Mouse (Mus musculus): ENCODE measurements around the gene Ly6g6f. TPM values are rescaled to one million over a fixed set of nuclear protein-coding genes. Genes with fewer than 3 reads are reported as not detected.

Gene Ly6g6f
- polyA plus RNA-seq (2015; fragmentation: Nextera tagmentation; extraction: Ambion mirVana): 0.16 and 0.29 TPM in 2 replicates

DNA sequence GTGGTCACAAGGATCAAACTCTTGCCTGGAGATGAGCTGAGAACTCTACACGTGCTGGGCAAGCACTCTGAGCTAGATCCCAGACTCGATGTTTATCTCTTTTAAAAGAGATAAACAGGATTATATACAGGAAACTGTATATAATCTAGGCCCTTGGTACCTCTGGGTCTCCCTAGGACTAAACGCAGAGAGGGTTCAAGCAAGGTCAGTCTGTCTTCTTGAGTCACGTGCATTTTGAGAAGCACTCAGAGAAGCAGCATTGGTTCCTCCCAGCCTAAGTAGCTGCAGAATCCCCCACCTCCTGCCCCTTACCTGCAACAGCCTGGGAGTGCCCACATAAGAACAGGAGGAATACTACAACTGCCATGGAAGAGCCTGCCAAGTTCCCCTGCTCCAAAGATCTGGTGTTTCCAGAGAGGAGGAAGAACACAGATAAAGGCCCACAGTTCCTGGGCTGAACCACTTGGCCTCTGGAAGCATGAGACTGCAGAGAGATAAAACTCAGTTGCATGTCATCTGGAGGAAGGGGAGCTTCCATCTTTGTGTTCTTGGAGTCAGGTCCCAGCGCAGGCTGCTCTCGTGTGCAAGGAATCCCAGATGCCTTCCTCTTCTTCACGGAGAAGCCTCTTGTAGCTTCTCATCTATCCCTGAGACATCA lies at the start of gene Ly6g6f:
Gene Ly6g6f (minus strand): TSS at position 403 of the 658 bp plus-strand sequence.
- H3K9me3 ChIP-seq (replicated peaks): no peaks in the 10 kb centered on the region
- H3K36me3 ChIP-seq: no peaks in the 10 kb centered on the region
- peaks cover 6% of the 10 kb centered on the region for H3K4me1 ChIP-seq (replicated peaks)
- H3K4me2 ChIP-seq: no peak within 1 kb of the TSS
- 0 out of 2 replicates have a peak, but pooled peaks cover 4% of the 10 kb centered on the region for H3K27me3 ChIP-seq
- H3K4me3 ChIP-seq: no peak within 1 kb of the TSS
- no peak within 1 kb of the TSS for H3K9ac ChIP-seq
- no peak within 1 kb of the TSS for H3K27ac ChIP-seq
- 50% methylated on average over 7 of the region's 7 CpGs for WGBS
- ATAC-seq (replicated peaks; ENCODE audit: insufficient number of reproducible peaks, insufficient read depth, low FRiP score, low read depth): no peak

DNA sequence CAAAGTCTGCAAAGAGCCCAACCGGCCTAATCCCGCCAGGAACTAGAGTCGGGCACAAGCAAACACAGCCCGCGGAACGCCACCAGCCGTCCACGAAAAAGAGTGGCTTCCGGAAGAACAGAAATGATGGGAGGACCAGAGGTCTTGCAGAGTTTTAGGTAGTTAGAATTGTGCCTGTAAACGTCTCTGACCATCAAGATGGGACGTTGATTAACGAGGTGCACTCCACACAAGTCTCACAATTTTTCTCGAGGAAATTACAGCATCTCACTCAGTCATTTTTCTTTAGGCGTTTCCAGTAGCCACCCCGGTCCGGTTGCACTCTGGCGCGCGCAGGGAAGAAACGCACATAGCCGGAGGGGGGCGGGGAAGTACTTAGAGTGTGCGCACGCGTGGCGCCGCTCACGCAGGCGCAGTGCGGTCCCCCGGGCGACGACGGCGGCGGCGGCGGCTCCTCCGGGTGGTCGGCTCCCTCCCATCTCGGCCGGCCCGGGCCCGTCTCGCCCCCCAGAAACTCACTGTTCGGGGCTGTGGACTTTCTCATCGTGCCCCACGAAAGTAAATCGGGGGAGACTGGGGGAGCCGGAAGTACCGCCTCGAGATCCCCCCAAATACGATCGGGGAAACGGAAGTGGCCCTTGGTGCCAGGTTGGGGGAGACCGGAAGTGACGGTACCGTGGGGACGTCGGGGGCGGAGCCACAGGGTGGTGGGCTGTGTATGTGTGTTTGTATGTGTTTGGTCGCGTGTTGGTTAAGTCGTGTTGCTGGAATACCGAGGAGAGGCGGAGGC lies 49.6 kb upstream of the Ly6g6f start, which contains the start of gene Bag6:
Gene Bag6 (plus strand): TSS at position 378 of the 790 bp plus-strand sequence.
- Histone ChIP-seq H3K27ac (peak within 1 kb of the TSS; percentile 99), H3K4me1 (replicated peaks) (peaks cover 14% of the 10 kb centered on the region), H3K27me3 (no peaks in the 10 kb centered on the region), H3K4me2 (peak within 1 kb of the TSS; percentile 73), H3K9ac (peak within 1 kb of the TSS; percentile 82), H3K4me3 (peak within 1 kb of the TSS; percentile 88), H3K9me3 (replicated peaks) (no peaks in the 10 kb centered on the region), H3K36me3 (peaks cover 25% of the 10 kb centered on the region)
- ATAC-seq (replicated peaks; ENCODE audit: insufficient number of reproducible peaks, insufficient read depth, low FRiP score, low read depth): peak; percentile 95
- under 1% methylated on average over 66 of the region's 66 CpGs for WGBS

DNA sequence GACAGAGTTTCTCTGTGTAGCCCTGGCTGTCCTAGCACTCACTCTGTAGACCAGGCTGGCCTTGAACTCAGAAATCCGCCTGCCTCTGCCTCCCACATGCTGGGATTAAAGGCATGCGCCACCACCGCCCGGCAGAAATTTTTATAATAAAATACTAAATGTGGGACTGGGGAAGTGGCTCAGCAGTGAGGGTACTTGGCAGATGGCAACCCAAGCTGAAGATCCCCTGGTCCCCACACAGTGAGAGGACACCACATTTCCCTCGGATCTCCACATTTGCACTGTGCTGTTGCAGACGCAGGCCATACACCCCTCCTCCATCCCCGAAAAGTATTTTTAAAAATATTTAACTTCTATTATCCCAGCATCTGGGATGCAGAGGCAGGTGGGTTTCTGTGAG lies 48.1 kb upstream of the Ly6g6f start:
- Histone ChIP-seq H3K27me3 (no peaks in the 10 kb centered on the region), H3K9me3 (replicated peaks) (no peaks in the 10 kb centered on the region), H3K27ac (no peak overlapping the region), H3K4me2 (no peak overlapping the region), H3K9ac (no peak overlapping the region), H3K4me1 (replicated peaks) (peaks cover 15% of the 10 kb centered on the region), H3K4me3 (no peak overlapping the region), H3K36me3 (peaks cover 16% of the 10 kb centered on the region)
- 94% methylated on average over 7 of the region's 7 CpGs for WGBS
- no peak for ATAC-seq (replicated peaks; ENCODE audit: insufficient number of reproducible peaks, insufficient read depth, low FRiP score, low read depth)

DNA sequence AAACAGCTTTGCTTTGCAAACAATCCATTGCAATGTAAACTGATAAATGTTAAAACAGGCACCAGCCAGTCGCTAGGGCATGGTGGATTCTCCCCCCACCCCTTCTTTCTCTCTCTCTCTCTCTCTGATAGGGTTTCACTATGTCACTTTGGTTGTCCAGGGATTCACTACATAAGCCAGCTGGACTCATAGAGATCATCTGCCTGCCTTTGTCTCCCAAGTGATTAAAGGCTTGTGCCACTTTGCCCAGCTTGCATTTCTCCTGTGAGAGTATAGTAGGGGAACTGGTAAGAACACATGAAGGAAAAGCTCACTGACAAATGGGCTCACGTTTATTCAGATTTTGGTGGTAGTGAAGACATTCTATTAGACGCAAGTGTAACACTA lies 46.8 kb upstream of the Ly6g6f start:
- H3K4me2 ChIP-seq: no peak overlapping the region
- no peak for ATAC-seq (replicated peaks; ENCODE audit: insufficient number of reproducible peaks, insufficient read depth, low FRiP score, low read depth)

DNA sequence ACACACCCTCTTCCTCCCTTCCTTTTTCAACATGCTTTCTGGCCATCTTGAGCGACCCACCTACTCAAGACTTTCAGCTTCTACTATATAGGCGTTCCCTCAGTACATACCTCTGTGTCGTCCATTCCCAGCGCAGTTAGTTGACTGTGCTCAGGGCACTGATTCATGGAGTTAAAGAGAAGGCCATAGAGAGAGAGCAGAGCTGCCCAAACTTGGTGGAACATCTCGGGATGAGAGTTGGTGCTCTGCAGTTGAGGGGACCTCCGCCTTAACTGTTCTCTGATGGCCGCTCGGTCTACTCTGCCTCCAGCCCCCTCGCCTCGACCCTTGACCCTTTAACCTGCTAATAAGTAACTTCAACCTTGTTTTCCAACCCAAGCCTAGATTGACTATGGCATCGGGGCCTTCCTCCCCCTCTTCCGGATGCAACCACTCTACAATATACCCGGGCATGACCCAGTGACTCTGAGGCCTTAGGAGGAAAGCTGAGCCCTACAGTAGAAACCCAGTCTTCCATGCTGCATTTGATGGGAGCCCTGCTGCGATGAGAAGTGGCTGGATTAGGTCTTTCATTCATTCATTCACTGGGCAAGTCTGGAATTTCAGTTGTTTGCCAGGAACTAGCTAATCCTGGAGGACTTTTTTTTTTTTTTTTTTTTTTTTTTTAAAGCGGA lies 46.2 kb upstream of the Ly6g6f start, which contains the start of gene Apom:
Gene Apom (minus strand): TSS at position 551 of the 674 bp plus-strand sequence.
- Histone ChIP-seq H3K9me3 (replicated peaks) (no peaks in the 10 kb centered on the region), H3K4me3 (no peak within 1 kb of the TSS), H3K4me1 (replicated peaks) (peaks cover 22% of the 10 kb centered on the region), H3K36me3 (peaks cover 12% of the 10 kb centered on the region), H3K9ac (no peak within 1 kb of the TSS), H3K27me3 (no peaks in the 10 kb centered on the region), H3K4me2 (no peak within 1 kb of the TSS), H3K27ac (no peak within 1 kb of the TSS)
- WGBS: 79% methylated on average over 15 of the region's 15 CpGs
- no peak for ATAC-seq (replicated peaks; ENCODE audit: insufficient number of reproducible peaks, insufficient read depth, low FRiP score, low read depth)

More for the DNA sequence above, 46.8 kb upstream of the Ly6g6f start:
- H3K27ac ChIP-seq: no peak overlapping the region
- WGBS: 75% methylated on average over 3 of the region's 3 CpGs
- no peaks in the 10 kb centered on the region for H3K27me3 ChIP-seq
- peaks cover 22% of the 10 kb centered on the region for H3K4me1 ChIP-seq (replicated peaks)
- no peaks in the 10 kb centered on the region for H3K9me3 ChIP-seq (replicated peaks)
- H3K4me3 ChIP-seq: no peak overlapping the region
- peaks cover 12% of the 10 kb centered on the region for H3K36me3 ChIP-seq
- H3K9ac ChIP-seq: no peak overlapping the region

DNA sequence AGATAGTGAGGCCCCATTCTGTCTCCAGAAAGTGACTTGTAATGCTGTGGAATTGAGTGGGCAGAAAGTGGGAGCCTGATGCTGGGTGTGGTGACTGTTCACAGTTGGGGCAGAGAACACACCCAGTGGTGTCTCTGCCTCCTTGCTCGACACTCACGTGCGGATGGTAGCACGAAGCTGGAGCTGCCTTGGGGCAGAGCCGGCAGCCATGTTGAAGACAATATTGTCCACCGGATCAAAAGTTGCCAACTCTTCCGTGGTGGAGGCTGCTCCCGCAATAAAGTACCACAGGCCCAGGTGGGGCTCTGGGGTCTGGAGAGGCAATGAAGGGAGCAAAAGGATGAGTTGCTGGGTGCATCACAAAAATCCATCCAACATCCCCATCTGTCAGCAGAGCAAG lies 45.6 kb upstream of the Ly6g6f start:
- Histone ChIP-seq H3K9me3 (replicated peaks) (no peaks in the 10 kb centered on the region), H3K9ac (no peak overlapping the region), H3K27ac (no peak overlapping the region), H3K4me3 (no peak overlapping the region), H3K4me1 (replicated peaks) (peaks cover 18% of the 10 kb centered on the region), H3K27me3 (no peaks in the 10 kb centered on the region), H3K36me3 (peaks cover 12% of the 10 kb centered on the region), H3K4me2 (no peak overlapping the region)
- no peak for ATAC-seq (replicated peaks; ENCODE audit: insufficient number of reproducible peaks, insufficient read depth, low FRiP score, low read depth)
- 88% methylated on average over 8 of the region's 8 CpGs for WGBS

DNA sequence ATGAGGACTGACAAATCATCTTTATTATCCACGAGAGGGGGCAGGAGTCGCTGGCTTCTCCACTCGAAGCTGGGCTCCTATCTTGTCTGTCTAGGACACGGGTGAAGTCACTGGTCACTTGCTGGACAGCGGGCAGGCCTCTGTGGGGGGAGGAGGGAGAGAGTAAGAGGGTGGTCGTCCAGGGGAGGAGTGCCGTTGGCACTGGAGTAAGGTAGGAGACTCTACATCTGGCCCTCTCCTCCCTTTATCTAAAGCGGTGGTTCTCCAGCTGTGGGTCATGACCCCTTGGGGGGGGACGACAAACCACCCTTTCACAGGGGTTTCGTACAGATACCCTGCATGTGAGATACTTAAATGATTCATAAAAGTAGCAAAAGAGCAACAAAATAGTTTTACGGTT lies 43.6 kb upstream of the Ly6g6f start:
- no peak overlapping the region for H3K4me2 ChIP-seq
- peaks cover 16% of the 10 kb centered on the region for H3K36me3 ChIP-seq
- no peak overlapping the region for H3K27ac ChIP-seq
- no peak for ATAC-seq (replicated peaks; ENCODE audit: insufficient number of reproducible peaks, insufficient read depth, low FRiP score, low read depth)
- 61% methylated on average over 11 of the region's 11 CpGs for WGBS
- H3K4me1 ChIP-seq (replicated peaks): peaks cover 25% of the 10 kb centered on the region
- no peak overlapping the region for H3K9ac ChIP-seq
- no peaks in the 10 kb centered on the region for H3K9me3 ChIP-seq (replicated peaks)
- no peak overlapping the region for H3K4me3 ChIP-seq
- H3K27me3 ChIP-seq: no peaks in the 10 kb centered on the region

DNA sequence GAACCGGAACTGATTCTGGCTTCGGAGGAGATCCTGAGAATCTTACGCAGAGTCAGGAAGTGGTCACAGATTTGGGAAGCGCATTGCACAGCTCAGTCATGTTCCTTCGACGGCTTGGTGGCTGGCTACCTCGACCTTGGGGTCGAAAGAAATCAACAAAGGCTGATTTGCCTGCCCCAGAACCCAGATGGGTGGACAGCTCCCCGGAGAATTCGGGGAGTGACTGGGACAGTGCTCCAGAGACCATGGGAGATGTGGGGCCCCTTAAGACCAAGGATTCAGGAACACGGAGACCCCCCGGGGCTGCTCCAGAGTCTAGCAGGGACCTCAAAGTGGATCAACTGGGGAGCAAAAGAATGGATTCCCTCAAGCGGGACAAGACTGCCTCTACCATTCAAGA lies 41.6 kb upstream of the Ly6g6f start:
- peak overlapping the region; percentile 84 for H3K9ac ChIP-seq
- no peak for ATAC-seq (replicated peaks; ENCODE audit: insufficient number of reproducible peaks, insufficient read depth, low FRiP score, low read depth)
- peak overlapping the region; percentile 86 for H3K4me2 ChIP-seq
- H3K4me3 ChIP-seq: peak overlapping the region; percentile 86
- no peaks in the 10 kb centered on the region for H3K9me3 ChIP-seq (replicated peaks)
- H3K27me3 ChIP-seq: no peaks in the 10 kb centered on the region
- peak overlapping the region; percentile 94 for H3K27ac ChIP-seq
- WGBS: 59% methylated on average over 13 of the region's 13 CpGs
- peaks cover 22% of the 10 kb centered on the region for H3K36me3 ChIP-seq
- peaks cover 32% of the 10 kb centered on the region for H3K4me1 ChIP-seq (replicated peaks)

DNA sequence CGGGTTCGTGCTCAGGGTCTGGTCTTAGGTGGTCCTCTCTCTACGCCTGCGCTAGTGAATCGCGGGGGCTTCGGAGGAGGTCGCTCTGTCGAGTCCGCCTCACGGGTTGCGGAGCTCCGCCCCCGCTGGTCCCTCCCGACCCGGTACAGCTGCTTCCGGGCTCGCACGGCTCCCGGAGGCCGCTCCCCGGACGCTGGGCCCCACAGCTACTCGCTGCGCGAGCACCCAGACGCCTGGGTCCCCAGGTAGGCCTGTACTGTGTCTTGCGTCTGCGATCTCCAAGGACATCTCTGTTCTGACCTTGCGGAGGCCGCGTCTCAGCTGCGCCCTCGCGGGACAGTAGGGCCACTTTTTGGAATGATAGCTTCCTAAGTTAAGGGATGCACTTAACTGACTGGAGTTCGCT lies 40.8 kb upstream of the Ly6g6f start, which contains the start of gene D17H6S53E:
Gene D17H6S53E (plus strand): TSS at position 168 of the 406 bp plus-strand sequence.
- WGBS: under 1% methylated on average over 36 of the region's 36 CpGs
- peak within 1 kb of the TSS; percentile 84 for H3K9ac ChIP-seq
- peak within 1 kb of the TSS; percentile 86 for H3K4me3 ChIP-seq
- ATAC-seq (replicated peaks; ENCODE audit: insufficient number of reproducible peaks, insufficient read depth, low FRiP score, low read depth): peak; percentile 63
- no peaks in the 10 kb centered on the region for H3K9me3 ChIP-seq (replicated peaks)
- H3K27me3 ChIP-seq: no peaks in the 10 kb centered on the region
- H3K36me3 ChIP-seq: peaks cover 22% of the 10 kb centered on the region
- H3K27ac ChIP-seq: peak within 1 kb of the TSS; percentile 94
- peak within 1 kb of the TSS; percentile 86 for H3K4me2 ChIP-seq
- H3K4me1 ChIP-seq (replicated peaks): peaks cover 36% of the 10 kb centered on the region

DNA sequence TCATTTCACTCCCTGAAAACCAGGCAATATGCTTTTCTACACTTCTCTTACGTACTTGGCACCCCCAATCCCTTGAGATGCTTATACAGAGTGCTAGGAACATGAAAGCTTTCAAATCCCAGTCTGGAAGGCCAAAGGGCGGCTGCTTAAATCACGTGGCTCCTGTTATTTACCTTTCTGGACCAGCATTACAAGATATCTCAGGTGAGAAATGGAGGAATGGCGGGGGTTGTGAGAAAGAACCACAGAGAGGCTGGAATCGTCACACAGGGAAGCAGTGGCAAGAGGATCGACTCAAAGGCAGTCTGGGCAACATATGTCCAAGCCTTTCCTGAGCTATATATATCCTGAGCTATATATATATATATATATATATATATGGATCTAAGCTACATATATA lies 40.2 kb upstream of the Ly6g6f start:
- WGBS: 28% methylated on average over 6 of the region's 6 CpGs
- H3K4me2 ChIP-seq: peak overlapping the region; percentile 86
- no peaks in the 10 kb centered on the region for H3K9me3 ChIP-seq (replicated peaks)
- peak overlapping the region; percentile 94 for H3K27ac ChIP-seq
- H3K9ac ChIP-seq: peak overlapping the region; percentile 84
- H3K27me3 ChIP-seq: no peaks in the 10 kb centered on the region
- H3K36me3 ChIP-seq: peaks cover 21% of the 10 kb centered on the region
- peaks cover 36% of the 10 kb centered on the region for H3K4me1 ChIP-seq (replicated peaks)
- peak overlapping the region; percentile 86 for H3K4me3 ChIP-seq
- ATAC-seq (replicated peaks; ENCODE audit: insufficient number of reproducible peaks, insufficient read depth, low FRiP score, low read depth): no peak

DNA sequence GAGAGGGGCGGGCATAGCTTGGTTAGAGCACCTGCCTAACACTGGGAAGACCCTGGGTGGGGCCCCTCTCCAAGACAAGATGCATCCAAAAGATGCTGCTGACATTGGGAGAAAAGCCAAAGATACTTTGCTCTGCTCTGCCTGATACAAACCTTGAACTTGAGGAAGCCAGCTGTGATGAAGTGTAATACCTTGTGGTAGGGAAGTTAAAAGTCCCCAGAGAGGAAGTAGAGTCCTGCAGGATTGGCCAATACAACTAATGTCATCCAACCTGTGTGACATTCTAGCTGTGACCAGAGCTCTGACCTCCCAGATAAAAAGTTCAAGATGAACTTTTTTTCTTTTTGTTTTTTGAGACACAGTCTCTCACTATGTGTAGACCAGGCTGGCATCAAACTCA lies 39.7 kb upstream of the Ly6g6f start:
- Histone ChIP-seq H3K4me2 (peak overlapping the region; percentile 86; the same call in 1 of the 2 replicates), H3K27ac (0 out of 2 replicates have a peak overlapping the region, but pooled peaks have one; percentile 94), H3K27me3 (no peaks in the 10 kb centered on the region), H3K4me1 (replicated peaks) (peaks cover 41% of the 10 kb centered on the region), H3K9me3 (replicated peaks) (no peaks in the 10 kb centered on the region), H3K36me3 (peaks cover 16% of the 10 kb centered on the region), H3K9ac (no peak overlapping the region), H3K4me3 (no peak overlapping the region)
- no peak for ATAC-seq (replicated peaks; ENCODE audit: insufficient number of reproducible peaks, insufficient read depth, low FRiP score, low read depth)
- WGBS: 86% methylated on average over 1 of the region's 1 CpGs

Measured in heart, embryonic 15.5 days (tissue).